Mouse (Mus musculus): ENCODE measurements around the gene Dusp27. TPM values are rescaled to one million over a fixed set of nuclear protein-coding genes. Genes with fewer than 3 reads are reported as not detected.

The Dusp27 gene
- total RNA-seq, 1 experiment = 60.2 TPM

- in situ Hi-C loops (cut with MboI; ENCODE audit: low sequenced_read_pairs in 2 of 2, unreplicated experiment in 2 of 2) = no loop called here
- no peak overlapping the region for H3K4me3 ChIP-seq (ENCODE audit: insufficient read depth in 1 of 2, low read depth in 1 of 2, low read length in 2 of 2, poor library complexity in 1 of 2, severe bottlenecking in 1 of 2)
- no peaks in the 10 kb centered on the region for H3K9me3 ChIP-seq (ENCODE audit: control insufficient read depth, insufficient read depth, low read depth, low read length)
- no peak for DNase-seq (ENCODE audit: low read depth, low spot score)
- no peak overlapping the region for H3K27ac ChIP-seq (ENCODE audit: insufficient read depth, low read depth, low read length, poor library complexity, severe bottlenecking)
- TF ChIP-seq HCFC1 (IDR thresholded peaks at IDR 0.05; ENCODE audit: borderline replicate concordance, insufficient read depth, low read length) (no peak), CHD2 (IDR thresholded peaks at IDR 0.05; ENCODE audit: low read depth, low read length) (no peak), ZC3H11A (IDR thresholded peaks at IDR 0.05; ENCODE audit: borderline replicate concordance, low read depth, low read length) (no peak), ZNF384 (IDR thresholded peaks at IDR 0.05; ENCODE audit: low read depth, low read length) (no peak), MAFK (IDR thresholded peaks at IDR 0.05; ENCODE audit: insufficient read depth, low read depth, low read length) (no peak)
- peaks cover 0 to 4% of the 10 kb centered on the region in 2 experiments; a peak in 1 of 4 replicates for H3K4me1 ChIP-seq (ENCODE audit: control insufficient read depth in 2 of 2, insufficient read depth in 2 of 2, low read length in 2 of 2, poor library complexity in 1 of 2)
- H3K9ac ChIP-seq (ENCODE audit: insufficient read depth, low read depth, low read length, poor library complexity, severe bottlenecking) = no peak overlapping the region
- no peaks in the 10 kb centered on the region for H3K36me3 ChIP-seq (ENCODE audit: control insufficient read depth, insufficient read depth, low read length, poor library complexity, severe bottlenecking)
Measured at GRCm38 (mm10) chr1:166061532-166061931, 66.2 kb downstream of the Dusp27 start.

GRCm38 (mm10) chr1:166060406-166060805, 67.3 kb downstream of the Dusp27 start:
- Histone ChIP-seq H3K4me1 (ENCODE audit: control insufficient read depth in 2 of 2, insufficient read depth in 2 of 2, low read length in 2 of 2, poor library complexity in 1 of 2) (peaks cover 0 to 7% of the 10 kb centered on the region in 2 experiments; a peak in 2 of 4 replicates), H3K27ac (ENCODE audit: insufficient read depth, low read depth, low read length, poor library complexity, severe bottlenecking) (no peak overlapping the region), H3K36me3 (ENCODE audit: control insufficient read depth, insufficient read depth, low read length, poor library complexity, severe bottlenecking) (no peaks in the 10 kb centered on the region), H3K4me3 (ENCODE audit: insufficient read depth in 1 of 2, low read depth in 1 of 2, low read length in 2 of 2, poor library complexity in 1 of 2, severe bottlenecking in 1 of 2) (no peak overlapping the region), H3K9ac (ENCODE audit: insufficient read depth, low read depth, low read length, poor library complexity, severe bottlenecking) (no peak overlapping the region), H3K9me3 (ENCODE audit: control insufficient read depth, insufficient read depth, low read depth, low read length) (no peaks in the 10 kb centered on the region)
- no peak for DNase-seq (ENCODE audit: low read depth, low spot score)
- TF ChIP-seq ZNF384 (IDR thresholded peaks at IDR 0.05; ENCODE audit: low read depth, low read length) = no peak
- no peak for TF ChIP-seq HCFC1 (IDR thresholded peaks at IDR 0.05; ENCODE audit: borderline replicate concordance, insufficient read depth, low read length)
- TF ChIP-seq ZC3H11A (IDR thresholded peaks at IDR 0.05; ENCODE audit: borderline replicate concordance, low read depth, low read length) = no peak
- no peak for TF ChIP-seq MAFK (IDR thresholded peaks at IDR 0.05; ENCODE audit: insufficient read depth, low read depth, low read length)
- in situ Hi-C loops (cut with MboI; ENCODE audit: low sequenced_read_pairs in 2 of 2, unreplicated experiment in 2 of 2) = no loop called here

GRCm38 (mm10) chr1:166056098-166056756, 71.5 kb downstream of the Dusp27 start:
- Histone ChIP-seq H3K9ac (ENCODE audit: insufficient read depth, low read depth, low read length, poor library complexity, severe bottlenecking) (no peak overlapping the region), H3K4me1 (ENCODE audit: control insufficient read depth in 2 of 2, insufficient read depth in 2 of 2, low read length in 2 of 2, poor library complexity in 1 of 2) (peaks cover 0 to 7% of the 10 kb centered on the region in 2 experiments; a peak in 2 of 4 replicates), H3K4me3 (ENCODE audit: insufficient read depth in 1 of 2, low read depth in 1 of 2, low read length in 2 of 2, poor library complexity in 1 of 2, severe bottlenecking in 1 of 2) (no peak overlapping the region), H3K36me3 (ENCODE audit: control insufficient read depth, insufficient read depth, low read length, poor library complexity, severe bottlenecking) (no peaks in the 10 kb centered on the region), H3K27ac (ENCODE audit: insufficient read depth, low read depth, low read length, poor library complexity, severe bottlenecking) (no peak overlapping the region), H3K9me3 (ENCODE audit: control insufficient read depth, insufficient read depth, low read depth, low read length) (no peaks in the 10 kb centered on the region)
- peak; percentile 66 for DNase-seq (ENCODE audit: low read depth, low spot score)
- no peak for TF ChIP-seq HCFC1 (IDR thresholded peaks at IDR 0.05; ENCODE audit: borderline replicate concordance, insufficient read depth, low read length)
- TF ChIP-seq CHD2 (IDR thresholded peaks at IDR 0.05; ENCODE audit: low read depth, low read length) = no peak
- TF ChIP-seq ZC3H11A (IDR thresholded peaks at IDR 0.05; ENCODE audit: borderline replicate concordance, low read depth, low read length) = no peak
- no peak for TF ChIP-seq MAFK (IDR thresholded peaks at IDR 0.05; ENCODE audit: insufficient read depth, low read depth, low read length)
- no peak for TF ChIP-seq ZNF384 (IDR thresholded peaks at IDR 0.05; ENCODE audit: low read depth, low read length)
- in situ Hi-C loops (cut with MboI; ENCODE audit: low sequenced_read_pairs in 2 of 2, unreplicated experiment in 2 of 2) = no loop called here

- no peak overlapping the region for H3K4me3 ChIP-seq (ENCODE audit: insufficient read depth in 1 of 2, low read depth in 1 of 2, low read length in 2 of 2, poor library complexity in 1 of 2, severe bottlenecking in 1 of 2)
- no peak for DNase-seq (ENCODE audit: low read depth, low spot score)
- TF ChIP-seq CHD2 (IDR thresholded peaks at IDR 0.05; ENCODE audit: low read depth, low read length) = no peak
- TF ChIP-seq MAFK (IDR thresholded peaks at IDR 0.05; ENCODE audit: insufficient read depth, low read depth, low read length) = no peak
- no peak for TF ChIP-seq ZNF384 (IDR thresholded peaks at IDR 0.05; ENCODE audit: low read depth, low read length)
- no peak for TF ChIP-seq ZC3H11A (IDR thresholded peaks at IDR 0.05; ENCODE audit: borderline replicate concordance, low read depth, low read length)
- no peak for TF ChIP-seq HCFC1 (IDR thresholded peaks at IDR 0.05; ENCODE audit: borderline replicate concordance, insufficient read depth, low read length)
- no peaks in the 10 kb centered on the region for H3K9me3 ChIP-seq (ENCODE audit: control insufficient read depth, insufficient read depth, low read depth, low read length)
- in situ Hi-C loops (cut with MboI; ENCODE audit: low sequenced_read_pairs in 2 of 2, unreplicated experiment in 2 of 2) = no loop called here
- H3K36me3 ChIP-seq (ENCODE audit: control insufficient read depth, insufficient read depth, low read length, poor library complexity, severe bottlenecking) = no peaks in the 10 kb centered on the region
- peaks cover 0 to 10% of the 10 kb centered on the region in 2 experiments; a peak in 2 of 4 replicates for H3K4me1 ChIP-seq (ENCODE audit: control insufficient read depth in 2 of 2, insufficient read depth in 2 of 2, low read length in 2 of 2, poor library complexity in 1 of 2)
- no peak overlapping the region for H3K9ac ChIP-seq (ENCODE audit: insufficient read depth, low read depth, low read length, poor library complexity, severe bottlenecking)
- no peak overlapping the region for H3K27ac ChIP-seq (ENCODE audit: insufficient read depth, low read depth, low read length, poor library complexity, severe bottlenecking)
Measured at GRCm38 (mm10) chr1:166053285-166053955, 74.3 kb downstream of the Dusp27 start.
